Mouse (Mus musculus) brain, embryonic 18.5 days (tissue): Measurements from ENCODE around the gene Srrd.

ENCODE experiments used
- DNase-seq: peaks from one replicate; pipeline ENCODE4 v3.0.0-alpha.2; 2012; ENCODE audit warnings: low read depth, low spot score

The Srrd gene

DNA sequence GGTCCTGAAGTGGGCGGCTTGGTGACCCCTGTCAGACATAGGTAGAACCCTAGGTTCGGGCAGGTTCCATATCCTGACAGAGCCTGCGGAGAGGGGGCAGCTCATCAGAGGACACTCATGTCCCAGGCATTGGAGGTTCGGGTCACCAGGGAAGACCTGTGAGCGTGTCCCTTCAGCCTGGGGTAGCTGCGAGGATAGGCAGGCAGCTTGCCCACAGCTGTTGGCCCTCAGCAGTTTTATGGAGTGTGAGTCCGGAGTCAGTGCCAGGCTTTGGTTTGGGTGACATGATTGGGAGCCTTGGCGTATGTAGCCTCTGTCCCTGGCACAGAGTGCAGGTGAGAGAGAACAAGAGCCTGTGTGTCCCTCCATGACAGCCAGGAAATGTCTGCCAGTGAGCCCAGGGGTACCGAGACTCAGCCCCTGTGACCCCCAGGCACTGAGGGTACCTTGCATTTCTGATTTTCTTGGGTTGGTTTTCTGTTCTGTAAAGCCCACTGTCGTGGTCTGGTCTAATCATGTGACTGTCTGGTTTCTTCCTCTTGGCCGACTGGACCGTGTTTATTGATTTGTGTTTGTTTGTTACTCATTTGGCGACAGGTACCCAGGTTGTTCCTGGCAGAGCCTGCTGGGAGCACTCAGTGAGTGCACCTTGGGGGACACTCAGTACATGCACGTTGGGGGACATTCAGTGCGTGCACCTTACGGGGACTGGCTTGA lies 52.9 kb downstream of the Srrd start:
- DNase-seq: no peak

DNA sequence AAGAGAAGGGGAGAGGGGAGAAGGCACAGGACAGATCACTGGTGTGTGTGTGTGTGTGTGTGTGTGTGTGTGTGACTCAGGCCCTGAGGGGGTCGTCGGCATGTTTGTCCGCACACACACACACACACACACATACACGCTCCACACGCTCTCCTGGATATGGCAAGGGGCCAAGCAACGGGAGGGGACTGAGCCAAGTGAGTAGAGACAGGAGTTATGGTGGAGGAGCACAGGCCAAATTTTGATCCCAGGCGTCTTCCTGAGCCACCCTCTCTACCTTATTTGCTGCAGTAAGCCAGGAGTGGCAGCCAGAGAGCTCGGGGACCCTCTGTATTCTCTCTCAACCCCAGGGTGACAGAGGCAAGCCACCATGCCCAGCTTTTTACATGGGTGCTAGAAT lies 53.6 kb downstream of the Srrd start:
- DNase-seq: no peak

DNA sequence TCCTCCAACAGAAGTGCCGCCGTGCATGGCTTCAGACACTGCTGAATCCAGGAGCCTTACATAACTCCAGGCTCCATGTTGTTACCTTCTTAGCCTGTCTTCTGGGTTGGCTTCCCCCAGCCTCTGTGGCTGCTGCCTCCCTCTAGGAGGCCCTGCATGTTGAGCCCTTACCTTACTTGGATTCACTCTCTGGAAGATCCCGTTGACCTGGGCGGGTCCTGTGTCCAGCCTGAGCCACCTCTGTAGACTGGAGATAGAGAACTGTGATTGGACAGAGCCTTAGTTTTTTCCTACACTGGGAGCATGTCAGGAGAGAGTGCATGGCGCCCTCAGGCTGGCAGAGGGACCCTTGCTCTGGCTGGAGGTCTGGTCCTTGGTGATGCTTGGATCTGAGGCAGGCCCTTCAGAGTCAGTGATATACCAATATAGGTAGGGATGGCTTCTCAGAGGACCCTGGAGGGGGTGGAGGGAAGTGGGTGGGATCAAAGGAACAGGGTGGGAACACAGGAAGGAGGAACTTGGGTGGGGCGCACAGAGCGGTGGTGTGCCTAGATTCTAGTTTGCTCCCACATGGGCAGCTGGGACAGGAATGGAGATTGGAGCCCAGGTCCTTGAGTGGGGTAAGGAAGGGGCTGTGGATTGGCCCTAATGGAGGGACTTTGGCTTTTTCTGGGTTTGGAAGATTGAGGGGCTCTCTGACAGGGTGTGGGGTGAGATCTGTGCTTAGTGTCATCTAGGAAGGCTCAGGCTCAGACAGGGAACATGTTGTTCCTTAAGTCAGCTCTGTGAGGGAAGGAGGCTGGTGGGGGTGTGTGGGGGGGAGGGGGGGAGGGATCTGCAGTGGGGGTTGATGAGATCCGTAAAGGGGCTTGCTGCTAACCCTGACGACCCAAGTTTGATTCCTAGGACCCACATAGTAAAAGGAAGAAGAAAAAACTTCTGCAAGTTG lies 54.4 kb downstream of the Srrd start:
- no peak for DNase-seq

DNA sequence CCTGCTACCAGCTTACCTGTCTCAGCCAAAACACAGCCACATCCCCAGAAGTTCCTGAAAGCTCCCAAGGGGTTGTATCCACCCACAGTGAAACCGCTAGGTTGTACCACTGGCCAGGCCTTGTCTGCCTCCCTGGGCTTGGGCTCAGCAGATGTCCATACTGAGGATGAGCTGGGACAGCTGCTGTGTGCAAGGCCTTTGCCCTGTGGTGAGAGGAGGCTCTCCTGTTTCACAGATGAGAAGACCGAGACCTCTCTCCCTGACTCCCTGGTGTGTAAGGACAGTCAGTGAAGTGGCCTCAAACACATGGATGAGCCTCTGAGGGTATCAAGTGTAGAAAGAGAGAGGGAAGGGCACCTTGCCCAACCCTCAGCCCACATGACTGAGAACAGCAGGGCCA lies 55.2 kb downstream of the Srrd start:
- no peak for DNase-seq
